Mouse (Mus musculus): ENCODE data around the gene Aqp2.

DNA sequence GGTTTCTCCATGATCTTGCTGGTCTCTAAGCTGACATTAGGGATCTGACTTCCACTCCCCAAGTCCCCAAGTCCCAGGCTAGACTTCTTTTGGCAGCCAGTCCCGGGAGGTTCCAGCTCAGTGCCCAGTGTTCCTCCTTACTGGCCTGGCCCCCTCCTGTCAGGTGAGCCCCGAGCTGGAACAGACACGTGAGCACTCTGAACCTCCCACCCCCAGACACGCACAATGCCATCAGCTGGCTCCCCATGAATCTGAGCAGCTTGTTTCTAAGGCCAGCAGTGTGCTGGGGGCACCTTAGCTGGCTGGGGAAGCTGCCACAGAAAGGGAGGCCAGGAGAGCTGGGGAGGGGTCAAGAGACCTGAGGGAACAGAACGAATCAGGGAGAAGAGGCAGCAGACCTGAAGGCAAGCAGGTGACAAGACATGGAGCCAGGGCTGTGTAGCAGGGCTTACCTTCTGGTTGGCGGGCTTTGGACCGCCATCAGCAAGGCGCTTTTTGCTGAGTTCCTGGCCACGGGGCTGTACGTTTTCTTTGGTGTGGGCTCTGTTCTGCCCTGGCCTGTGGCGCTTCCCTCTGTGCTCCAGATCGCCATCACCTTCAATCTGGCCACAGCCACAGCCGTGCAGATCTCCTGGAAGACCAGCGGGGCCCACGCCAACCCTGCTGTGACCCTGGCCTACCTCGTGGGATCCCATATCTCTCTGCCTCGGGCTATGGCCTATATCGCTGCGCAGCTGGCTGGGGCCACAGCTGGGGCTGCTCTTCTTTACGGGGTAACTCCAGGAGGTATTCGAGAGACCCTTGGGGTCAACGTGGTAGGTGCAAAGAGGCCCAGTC lies 22.3 kb downstream of the Aqp2 start, which contains the start of gene Aqp6:
- no peak for TF ChIP-seq CTCF (IDR thresholded peaks at IDR 0.05; ENCODE audit: borderline replicate concordance, extremely low read depth, insufficient read depth, insufficient read length)
- TF ChIP-seq POLR2A (IDR thresholded peaks at IDR 0.05; ENCODE audit: borderline replicate concordance, extremely low read depth, insufficient read depth, insufficient read length, poor library complexity, severe bottlenecking): no peak

Measured in brain, embryonic 14.5 days (tissue).